Mouse (Mus musculus): ENCODE data around the gene Smim6. TPM values are rescaled to one million over a fixed set of nuclear protein-coding genes. Genes with fewer than 3 reads are reported as not detected.

Smim6 gene
- polyA plus RNA-seq, 1 experiment from 2014 or later, result 1.00 TPM

- Histone ChIP-seq H3K27me3 (ENCODE audit: low read depth, poor library complexity, severe bottlenecking) (no peaks in the 10 kb centered on the region), H3K36me3 (peaks cover 4% of the 10 kb centered on the region), H3K4me3 (no peak overlapping the region), H3K4me1 (peaks cover 80% of the 10 kb centered on the region), H3K27ac (replicated peaks) (peak overlapping the region; percentile 67), H3K9me3 (replicated peaks) (no peaks in the 10 kb centered on the region)
- WGBS, result 74% methylated on average over 1 of the region's 1 CpGs
- no peak for DNase-seq (ENCODE audit: low spot score)
Measured at GRCm38 (mm10) chr11:115902831-115903230, 9.0 kb upstream of the Smim6 start.

- Histone ChIP-seq H3K36me3 (peaks cover 10% of the 10 kb centered on the region), H3K27me3 (ENCODE audit: low read depth, poor library complexity, severe bottlenecking) (no peaks in the 10 kb centered on the region), H3K9me3 (replicated peaks) (no peaks in the 10 kb centered on the region), H3K27ac (replicated peaks) (peak overlapping the region; percentile 67), H3K4me3 (no peak overlapping the region), H3K4me1 (peaks cover 77% of the 10 kb centered on the region)
- WGBS, result 81% methylated on average over 11 of the region's 11 CpGs
- DNase-seq (ENCODE audit: low spot score), result no peak
Measured at GRCm38 (mm10) chr11:115903384-115904230, 8.2 kb upstream of the Smim6 start.

GRCm38 (mm10) chr11:115904231-115904955 is 7.4 kb upstream of the Smim6 start:
- WGBS, result 80% methylated on average over 8 of the region's 8 CpGs
- Histone ChIP-seq H3K36me3 (peaks cover 16% of the 10 kb centered on the region), H3K27me3 (ENCODE audit: low read depth, poor library complexity, severe bottlenecking) (no peaks in the 10 kb centered on the region), H3K4me3 (no peak overlapping the region), H3K4me1 (peaks cover 69% of the 10 kb centered on the region), H3K9me3 (replicated peaks) (no peaks in the 10 kb centered on the region), H3K27ac (replicated peaks) (peak overlapping the region; percentile 74)
- no peak for DNase-seq (ENCODE audit: low spot score)

GRCm38 (mm10) chr11:115904956-115905790 is 6.6 kb upstream of the Smim6 start:
- no peaks in the 10 kb centered on the region for H3K27me3 ChIP-seq (ENCODE audit: low read depth, poor library complexity, severe bottlenecking)
- H3K36me3 ChIP-seq, result peaks cover 17% of the 10 kb centered on the region
- 47% methylated on average over 16 of the region's 16 CpGs for WGBS
- peaks cover 61% of the 10 kb centered on the region for H3K4me1 ChIP-seq
- DNase-seq (ENCODE audit: low spot score), result no peak
- 0 out of 2 replicates have a peak overlapping the region, but pooled peaks have one; percentile 4 for H3K4me3 ChIP-seq
- no peaks in the 10 kb centered on the region for H3K9me3 ChIP-seq (replicated peaks)
- peak overlapping the region; percentile 74 for H3K27ac ChIP-seq (replicated peaks)

- Histone ChIP-seq H3K4me1 (peaks cover 52% of the 10 kb centered on the region), H3K27me3 (ENCODE audit: low read depth, poor library complexity, severe bottlenecking) (no peaks in the 10 kb centered on the region), H3K9me3 (replicated peaks) (no peaks in the 10 kb centered on the region), H3K27ac (replicated peaks) (peak overlapping the region; percentile 74), H3K36me3 (peaks cover 21% of the 10 kb centered on the region), H3K4me3 (no peak overlapping the region)
- no peak for DNase-seq (ENCODE audit: low spot score)
- WGBS, result 74% methylated on average over 3 of the region's 3 CpGs
Measured at GRCm38 (mm10) chr11:115906116-115906515, 5.7 kb upstream of the Smim6 start.

- H3K27me3 ChIP-seq (ENCODE audit: low read depth, poor library complexity, severe bottlenecking), result no peaks in the 10 kb centered on the region
- no peak overlapping the region for H3K4me3 ChIP-seq
- 92% methylated on average over 5 of the region's 5 CpGs for WGBS
- peaks cover 25% of the 10 kb centered on the region for H3K36me3 ChIP-seq
- DNase-seq (ENCODE audit: low spot score), result no peak
- H3K27ac ChIP-seq (replicated peaks), result 0 out of 2 replicates have a peak overlapping the region, but pooled peaks have one; percentile 74
- H3K4me1 ChIP-seq, result peaks cover 48% of the 10 kb centered on the region
- H3K9me3 ChIP-seq (replicated peaks), result no peaks in the 10 kb centered on the region
Measured at GRCm38 (mm10) chr11:115906521-115906920, 5.3 kb upstream of the Smim6 start.

- Histone ChIP-seq H3K9me3 (replicated peaks) (no peaks in the 10 kb centered on the region), H3K27ac (replicated peaks) (no peak overlapping the region), H3K36me3 (peaks cover 60% of the 10 kb centered on the region), H3K4me3 (no peak overlapping the region), H3K4me1 (peaks cover 9% of the 10 kb centered on the region), H3K27me3 (ENCODE audit: low read depth, poor library complexity, severe bottlenecking) (no peaks in the 10 kb centered on the region)
- WGBS, result 98% methylated on average over 5 of the region's 5 CpGs
- no peak for DNase-seq (ENCODE audit: low spot score)
Measured at GRCm38 (mm10) chr11:115911134-115911561, 669 bp upstream of the Smim6 start.

GRCm38 (mm10) chr11:115916579-115916978 is 4.8 kb downstream of the Smim6 start:
- Histone ChIP-seq H3K9me3 (replicated peaks) (no peaks in the 10 kb centered on the region), H3K4me3 (no peak overlapping the region), H3K27ac (replicated peaks) (no peak overlapping the region), H3K27me3 (ENCODE audit: low read depth, poor library complexity, severe bottlenecking) (no peaks in the 10 kb centered on the region), H3K4me1 (no peaks in the 10 kb centered on the region), H3K36me3 (peaks cover 63% of the 10 kb centered on the region)
- DNase-seq (ENCODE audit: low spot score), result no peak
- WGBS, result 90% methylated on average over 4 of the region's 4 CpGs

- DNase-seq (ENCODE audit: low spot score), result no peak
- H3K36me3 ChIP-seq, result peaks cover 64% of the 10 kb centered on the region
Measured at GRCm38 (mm10) chr11:115918637-115919036, 6.8 kb downstream of the Smim6 start.

GRCm38 (mm10) chr11:115919073-115919472 is 7.3 kb downstream of the Smim6 start:
- no peaks in the 10 kb centered on the region for H3K9me3 ChIP-seq (replicated peaks)
- H3K36me3 ChIP-seq, result peaks cover 65% of the 10 kb centered on the region
- no peak overlapping the region for H3K27ac ChIP-seq (replicated peaks)
- 93% methylated on average over 5 of the region's 5 CpGs for WGBS
- DNase-seq (ENCODE audit: low spot score), result no peak
- no peak overlapping the region for H3K4me3 ChIP-seq
- no peaks in the 10 kb centered on the region for H3K4me1 ChIP-seq
- no peaks in the 10 kb centered on the region for H3K27me3 ChIP-seq (ENCODE audit: low read depth, poor library complexity, severe bottlenecking)

More at GRCm38 (mm10) chr11:115918637-115919036, 6.8 kb downstream of the Smim6 start:
- WGBS, result 91% methylated on average over 5 of the region's 5 CpGs
- Histone ChIP-seq H3K27ac (replicated peaks) (no peak overlapping the region), H3K4me3 (no peak overlapping the region), H3K9me3 (replicated peaks) (no peaks in the 10 kb centered on the region), H3K4me1 (no peaks in the 10 kb centered on the region), H3K27me3 (ENCODE audit: low read depth, poor library complexity, severe bottlenecking) (no peaks in the 10 kb centered on the region)

GRCm38 (mm10) chr11:115920110-115920818 is 8.4 kb downstream of the Smim6 start:
- H3K27me3 ChIP-seq (ENCODE audit: low read depth, poor library complexity, severe bottlenecking), result no peaks in the 10 kb centered on the region
- H3K4me3 ChIP-seq, result no peak overlapping the region
- peaks cover 65% of the 10 kb centered on the region for H3K36me3 ChIP-seq
- H3K4me1 ChIP-seq, result no peaks in the 10 kb centered on the region
- no peaks in the 10 kb centered on the region for H3K9me3 ChIP-seq (replicated peaks)
- no peak for DNase-seq (ENCODE audit: low spot score)
- no peak overlapping the region for H3K27ac ChIP-seq (replicated peaks)
- WGBS, result 60% methylated on average over 6 of the region's 6 CpGs

GRCm38 (mm10) chr11:115921986-115922385 is 10.2 kb downstream of the Smim6 start:
- DNase-seq (ENCODE audit: low spot score), result no peak
- no peak overlapping the region for H3K27ac ChIP-seq (replicated peaks)
- peaks cover 60% of the 10 kb centered on the region for H3K36me3 ChIP-seq
- no peaks in the 10 kb centered on the region for H3K9me3 ChIP-seq (replicated peaks)
- no peaks in the 10 kb centered on the region for H3K4me1 ChIP-seq
- no peaks in the 10 kb centered on the region for H3K27me3 ChIP-seq (ENCODE audit: low read depth, poor library complexity, severe bottlenecking)
- H3K4me3 ChIP-seq, result no peak overlapping the region
- 77% methylated on average over 1 of the region's 1 CpGs for WGBS

Data from midbrain, embryonic 10.5 days (tissue).